Mouse (Mus musculus) lung, postnatal 0 days (tissue): Measurements from ENCODE around the gene Dock9.

Source experiments
- CTCF ChIP-seq: IDR thresholded peaks from 2 replicates; pipeline ENCODE4 v1.5.1; 2016; ENCODE audit warnings: antibody characterized with exemption, mild to moderate bottlenecking
- EP300 ChIP-seq: IDR thresholded peaks from 2 replicates; pipeline ENCODE4 v1.6.1; 2016; ENCODE audit warnings: antibody characterized with exemption, mild to moderate bottlenecking, control low read depth

GRCm38 (mm10) chr14:121749606-121750005, 48.0 kb downstream of the Dock9 start:
- no peak for TF ChIP-seq CTCF
- TF ChIP-seq EP300: no peak
